Mouse (Mus musculus) testis, postnatal 14 days (tissue): ENCODE results near the gene Rassf1.

Experiments
- DNase-seq: peaks from one replicate; pipeline ENCODE4 v3.0.0; 2021; ENCODE audit warnings: low spot score

The Rassf1 gene

DNA sequence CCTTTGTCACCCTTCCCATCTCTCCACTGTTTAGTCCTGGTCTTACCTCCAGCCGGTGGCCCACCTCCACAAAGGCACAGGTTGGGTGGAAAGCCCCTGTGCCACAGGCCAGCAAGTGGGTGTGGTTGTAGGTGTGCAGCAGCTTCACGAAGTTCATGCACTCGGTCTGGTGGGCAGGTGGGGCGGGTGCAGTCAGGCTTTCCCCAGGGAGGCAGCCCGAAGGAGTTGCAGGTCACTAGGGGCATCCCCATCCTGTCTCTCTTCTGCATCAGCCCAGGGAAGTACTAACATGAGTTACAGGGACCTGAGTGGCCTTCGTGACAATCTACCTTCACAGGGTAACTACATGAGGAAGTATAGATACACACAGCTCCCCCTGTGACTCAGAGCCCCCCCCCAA is 51.9 kb downstream of the Rassf1 start:
- DNase-seq, result no peak

GRCm38 (mm10) chr9:107605041-107605661 is 53.8 kb downstream of the Rassf1 start:
- no peak for DNase-seq

- DNase-seq, result no peak
Observed at GRCm38 (mm10) chr9:107606591-107606990, 55.2 kb downstream of the Rassf1 start.

DNA sequence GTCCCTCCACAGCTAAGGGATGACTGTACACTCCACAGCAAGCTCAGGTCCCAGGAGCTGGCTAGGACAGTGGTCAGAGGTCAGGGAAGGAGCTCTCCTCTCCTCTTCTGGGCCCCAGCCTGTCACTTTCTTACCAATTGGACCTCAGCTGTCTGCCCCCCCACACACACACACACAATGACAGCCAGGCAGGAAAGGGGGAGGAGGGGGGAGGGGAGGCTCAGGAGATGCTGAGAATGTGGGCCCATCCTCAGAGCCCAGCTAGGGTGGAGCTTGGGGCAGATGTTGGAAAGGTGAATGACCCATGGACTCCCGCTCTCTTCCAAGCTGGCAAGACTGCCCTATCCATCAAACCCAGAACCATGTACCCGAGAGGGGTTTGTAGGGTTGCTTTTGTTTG is 55.7 kb downstream of the Rassf1 start:
- no peak for DNase-seq

GRCm38 (mm10) chr9:107607653-107608245 is 56.4 kb downstream of the Rassf1 start:
- DNase-seq, result no peak

GRCm38 (mm10) chr9:107608741-107609432 is 57.5 kb downstream of the Rassf1 start, which contains the start of gene Sema3b:
Gene Sema3b (minus strand): TSS chr9:107609229.
- DNase-seq, result no peak

- no peak for DNase-seq
Observed at GRCm38 (mm10) chr9:107609433-107609830, 58.1 kb downstream of the Rassf1 start.

GRCm38 (mm10) chr9:107611456-107612190 is 60.3 kb downstream of the Rassf1 start:
- DNase-seq, result no peak
